Mouse (Mus musculus) frontal cortex, postnatal 36 days (tissue): ENCODE measurements at regions not wholly inside any gene's neighbourhood (a gene's known extent, or its start where the extent isn't known, plus 50 kb on each side); places are given as distances from the start of the nearest gene placed in this dataset.
A peak's percentile ranks its signal among the peaks of the same experiment; 100 is the strongest.

Experiments
- DNase-seq, 2 experiments: peaks; one replicate each; pipeline ENCODE4 v3.0.0; 2022; ENCODE audit warnings: low spot score in 2 of 2

- DNase-seq = no peak
Observed at GRCm38 (mm10) chr16:13487659-13488058, 180.3 kb downstream of the Parn start.

- DNase-seq = peak in 1 of 2 experiments; percentile 39
Observed at GRCm38 (mm10) chr16:13486571-13486970, 181.4 kb downstream of the Parn start.

- DNase-seq = no peak
Observed at GRCm38 (mm10) chr16:13480221-13480620, 187.7 kb downstream of the Parn start.

- no peak for DNase-seq
Observed at GRCm38 (mm10) chr16:13476653-13477052, 191.3 kb downstream of the Parn start.

- DNase-seq = no peak
Observed at GRCm38 (mm10) chr16:13474956-13475355, 193.0 kb downstream of the Parn start.

- no peak for DNase-seq
Observed at GRCm38 (mm10) chr16:13474274-13474673, 193.7 kb downstream of the Parn start.

- DNase-seq = peak in 1 of 2 experiments; percentile 21
Observed at GRCm38 (mm10) chr16:13467139-13467538, 200.8 kb downstream of the Parn start.
